Mouse (Mus musculus): ENCODE measurements around the gene Gng3.

DNA sequence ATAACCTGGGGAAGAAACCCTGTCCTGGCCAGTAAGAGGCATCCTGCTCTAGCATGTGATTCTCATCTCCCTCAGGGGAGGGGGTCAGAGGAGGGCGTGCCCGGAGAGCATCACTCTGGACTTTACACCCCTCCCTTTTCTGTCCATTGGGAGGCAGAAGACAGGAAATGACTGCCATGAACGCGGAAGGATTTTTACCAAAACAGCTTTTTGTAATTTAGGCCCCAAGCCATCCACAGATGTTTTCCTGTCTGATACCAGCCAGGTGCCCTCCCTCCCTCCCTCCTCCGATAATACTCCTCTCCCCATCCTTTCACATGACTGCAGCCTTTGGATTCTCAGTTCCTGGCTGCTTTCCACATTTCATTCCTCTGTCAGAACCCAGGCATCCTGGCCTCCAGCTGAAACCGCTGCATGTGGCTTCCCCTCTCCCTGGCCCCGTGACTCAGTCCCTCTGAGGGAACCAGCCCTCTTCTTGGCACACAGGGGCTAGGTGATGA is 11.5 kb upstream of the Gng3 start, which contains the start of gene Lrrn4cl:
- TF ChIP-seq CTCF (conservative IDR thresholded peaks at IDR 0.05; ENCODE audit: insufficient read depth, insufficient read length, low read depth, low read length) (no peak), POLR2A (IDR thresholded peaks at IDR 0.05; ENCODE audit: low read depth, low read length) (no peak)

Data from kidney, adult 2 months (tissue).